Mouse (Mus musculus): ENCODE results near the gene Acot13.

- TF ChIP-seq POLR2A (IDR thresholded peaks at IDR 0.05; ENCODE audit: control insufficient read depth, low read depth, low read length) (no peak), CTCF (IDR thresholded peaks at IDR 0.05; ENCODE audit: control insufficient read depth, insufficient read depth, insufficient replicate concordance, low read depth, low read length) (no peak)
Measured at GRCm38 (mm10) chr13:24806079-24806478, 25.3 kb downstream of the Acot13 start.
